Mouse (Mus musculus) heart, postnatal 25 days (tissue): Measurements from ENCODE around the gene Appl1. TPM values are rescaled to one million over a fixed set of nuclear protein-coding genes. Genes with fewer than 3 reads are reported as not detected.

Experiments used
- DNase-seq: peaks from one replicate; pipeline ENCODE4 v3.0.0; 2022; ENCODE audit warnings: low spot score
- intact Hi-C: fragments of 180-260 bp; cut with DNase I; formaldehyde crosslinking; loops from one replicate; pipeline ENCODE4 v1.15.1; 2025
- total RNA-seq, 2 experiments: library from RNA; stranded (reverse); gene quantifications; 2 replicates each; pipeline ENCODE4 v1.2.3; 2021

Gene Appl1
- total RNA-seq: 10 to 100 TPM; 18.4 to 19.4 TPM

DNA sequence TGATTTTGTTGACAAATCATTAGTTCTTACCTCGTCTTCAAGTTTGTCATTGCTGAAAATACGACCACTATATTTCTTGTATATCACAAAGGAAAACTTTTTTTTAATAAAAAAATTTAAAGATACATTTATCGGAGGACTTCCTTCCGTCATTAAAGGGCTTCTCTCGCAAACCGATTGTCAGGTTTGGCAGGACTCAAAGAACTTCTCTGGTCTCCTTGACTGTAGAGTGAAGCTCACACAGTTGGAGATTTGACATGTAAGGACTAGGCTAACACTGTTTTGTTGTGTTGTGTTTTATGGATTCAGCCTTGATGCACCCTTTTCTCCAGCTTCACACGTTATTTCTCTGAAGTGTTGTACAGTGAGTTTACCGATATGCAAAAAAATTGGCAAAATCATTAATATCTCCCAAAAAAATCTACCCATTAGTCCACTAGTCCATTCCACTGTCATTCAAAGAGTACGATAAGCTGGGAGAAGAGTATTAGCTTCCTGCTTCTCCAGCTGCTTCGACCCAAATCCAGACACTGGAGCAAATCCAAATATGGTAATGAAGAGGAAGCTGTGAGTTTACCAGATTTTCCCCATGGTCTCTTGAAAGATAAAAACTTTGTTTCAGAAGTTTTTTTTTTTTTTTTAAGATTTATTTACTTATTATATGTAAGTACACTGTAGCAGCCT, at the start of gene Appl1:
Gene Appl1 (minus strand): TSS at position 127 of the 684 bp plus-strand sequence.
- DNase-seq: no peak
- intact Hi-C loops: no loop called here

DNA sequence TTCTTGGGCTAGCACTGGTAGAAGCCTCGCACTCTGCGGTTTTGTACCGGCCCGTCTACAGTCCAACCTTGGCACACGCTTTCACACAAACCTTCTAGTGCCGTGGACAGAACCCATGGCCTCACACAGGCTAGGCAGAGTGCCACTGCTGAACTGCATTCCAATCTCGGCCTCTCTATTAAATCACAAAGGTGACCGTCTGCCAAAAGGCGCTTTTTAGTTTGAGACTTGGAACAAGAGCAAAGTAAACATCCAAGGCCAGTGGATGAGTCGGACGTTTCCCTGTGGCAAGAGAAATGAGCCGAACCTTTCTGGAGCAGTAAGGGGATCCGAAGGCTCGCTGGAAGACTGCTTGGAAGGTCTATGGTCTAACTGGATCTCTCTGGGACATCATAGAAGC, 48.8 kb upstream of the Appl1 start:
- DNase-seq: no peak

DNA sequence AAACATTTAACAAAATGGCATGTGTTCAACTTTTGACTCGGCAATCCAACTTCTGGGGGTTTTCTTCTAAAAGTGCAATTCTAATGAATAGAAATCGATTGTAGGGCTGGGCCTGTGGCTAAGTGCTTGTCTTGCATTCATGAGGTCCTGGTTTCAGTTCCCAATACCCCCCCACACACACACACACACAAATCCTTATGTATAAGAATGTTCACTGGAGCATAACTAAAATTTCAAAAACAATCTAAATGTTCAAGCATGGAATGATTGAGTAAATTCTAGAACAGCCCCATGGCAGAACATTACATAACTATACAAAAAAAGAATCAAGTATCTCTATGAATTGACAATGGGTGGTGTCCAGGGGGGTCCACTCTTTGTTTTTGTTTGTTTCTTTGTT, 46.9 kb upstream of the Appl1 start:
- intact Hi-C loops: no loop called here
- DNase-seq: no peak

More for the DNA sequence above, 48.8 kb upstream of the Appl1 start:
- intact Hi-C loops: loop anchor here (5.0 to 10.0 kb wide), 2 partner anchors 33 to 355 kb away; partner anchors contain the start of gene Pde12

DNA sequence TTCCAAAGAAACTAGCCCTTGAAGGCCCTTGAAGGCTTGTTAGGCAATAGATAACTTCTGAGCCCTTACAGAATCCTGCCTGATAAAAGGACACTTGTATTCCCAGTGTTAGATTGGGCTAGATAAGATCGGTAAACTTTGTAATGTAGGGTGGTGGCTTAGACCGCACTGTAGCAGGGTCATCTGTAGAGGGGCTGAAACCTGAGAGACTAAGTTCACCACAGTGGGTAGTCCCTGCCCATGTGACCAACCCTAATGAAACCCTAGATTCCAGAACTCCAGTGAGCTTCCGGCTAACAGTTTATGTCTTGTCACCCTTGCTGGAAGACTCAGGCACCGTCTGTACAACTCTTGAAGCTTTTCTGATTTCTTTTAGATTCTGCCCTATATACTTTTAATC, 42.6 kb upstream of the Appl1 start:
- intact Hi-C loops: no loop called here

DNA sequence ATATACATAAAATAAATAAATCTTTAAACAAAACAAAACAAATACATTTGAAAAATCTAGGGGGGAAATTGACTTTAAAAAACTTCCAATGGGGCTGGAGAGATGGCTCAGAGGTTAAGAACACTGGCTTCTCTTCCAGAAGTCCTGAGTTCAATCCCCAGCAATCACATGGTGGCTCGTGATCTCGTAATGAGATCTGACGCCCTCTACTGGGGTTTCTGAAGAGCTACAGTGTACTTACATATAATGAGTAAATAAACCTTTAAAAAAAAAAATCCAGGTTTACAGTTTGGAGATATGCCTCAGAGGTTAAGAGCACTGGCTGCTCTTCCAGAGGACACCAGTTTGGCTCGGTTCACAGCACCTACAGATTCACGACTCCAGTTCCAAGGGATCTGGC, 40.5 kb upstream of the Appl1 start:
- intact Hi-C loops: no loop called here
- no peak for DNase-seq

More for the DNA sequence above, 42.6 kb upstream of the Appl1 start:
- DNase-seq: no peak

DNA sequence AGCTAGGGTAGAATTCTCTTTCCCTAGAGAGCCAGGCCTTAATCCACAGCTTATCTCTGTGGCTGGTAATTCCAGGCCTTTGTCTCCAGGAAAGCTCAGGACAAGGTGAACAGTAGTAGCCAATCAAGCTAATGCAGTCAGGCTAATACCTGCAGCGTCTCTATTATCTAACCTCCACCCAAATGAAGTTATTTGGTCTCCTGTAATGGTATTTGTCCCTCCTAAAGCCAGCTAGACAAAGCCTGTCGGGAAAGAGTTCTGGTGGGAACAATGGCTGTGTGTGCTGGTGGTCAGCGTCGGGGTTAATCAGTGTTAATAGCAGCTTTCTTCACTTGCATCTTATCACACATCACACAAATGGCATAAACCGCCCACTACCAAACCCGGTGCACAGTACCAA, 34.9 kb upstream of the Appl1 start:
- intact Hi-C loops: no loop called here
- no peak for DNase-seq

DNA sequence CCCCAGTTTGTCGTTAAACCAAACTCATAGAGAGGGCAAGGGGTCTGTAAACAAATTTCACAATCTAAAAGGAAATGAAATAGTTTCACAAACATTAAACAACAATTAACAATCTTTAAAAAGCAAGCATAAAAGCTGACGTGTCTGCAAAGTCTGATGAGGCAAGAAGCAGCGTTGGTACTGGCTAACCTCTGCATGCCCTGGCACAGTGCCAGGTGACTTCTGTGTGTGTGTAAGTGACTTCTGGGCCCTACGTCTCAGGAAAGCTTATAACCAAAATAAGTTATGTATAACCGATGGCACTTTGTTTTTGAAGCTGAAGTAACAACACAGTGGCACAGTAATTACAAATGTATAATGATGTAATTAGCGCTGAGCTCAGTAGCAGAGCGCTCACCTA, 33.9 kb upstream of the Appl1 start:
- DNase-seq: no peak

DNA sequence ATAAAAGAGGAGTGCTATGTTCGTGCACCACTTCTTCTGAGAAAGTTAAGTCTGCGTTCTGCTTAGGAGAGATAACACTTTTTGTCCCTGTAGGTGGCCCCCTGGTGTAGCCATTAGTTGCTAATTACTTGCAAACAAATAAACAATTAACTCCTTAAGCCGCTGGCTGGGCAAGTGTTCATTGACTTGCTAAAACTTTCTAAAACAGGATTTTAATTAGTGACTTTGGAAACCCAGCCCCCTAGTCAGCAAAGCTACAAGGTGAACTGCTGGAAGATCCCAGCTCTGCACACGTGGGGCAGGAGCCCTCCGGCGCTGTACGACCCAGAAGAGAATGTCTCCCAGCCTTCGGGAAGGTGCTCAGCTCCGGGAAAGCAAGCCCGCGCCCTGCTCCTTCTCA, 29.4 kb upstream of the Appl1 start:
- no peak for DNase-seq
- intact Hi-C loops: no loop called here

More for the DNA sequence above, 33.9 kb upstream of the Appl1 start:
- intact Hi-C loops: no loop called here

DNA sequence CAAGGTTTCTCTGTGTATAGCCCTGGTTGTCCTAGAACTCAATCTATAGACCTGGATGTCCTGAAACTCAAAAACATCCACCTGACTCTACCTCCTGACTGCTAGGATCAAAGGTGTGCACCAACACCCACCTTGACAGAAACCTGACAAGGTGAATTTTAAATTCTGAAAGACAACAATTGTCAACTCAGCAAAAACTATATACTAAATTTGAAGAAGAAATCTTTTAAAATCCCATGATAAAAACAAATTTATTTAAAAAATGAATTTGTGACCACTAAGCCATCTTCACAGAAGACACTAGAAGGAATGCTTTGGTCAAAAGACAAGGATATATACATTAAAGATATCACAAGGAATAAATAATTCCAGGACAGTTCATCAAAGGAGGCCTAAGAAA, 25.2 kb upstream of the Appl1 start:
- intact Hi-C loops: no loop called here
- no peak for DNase-seq

DNA sequence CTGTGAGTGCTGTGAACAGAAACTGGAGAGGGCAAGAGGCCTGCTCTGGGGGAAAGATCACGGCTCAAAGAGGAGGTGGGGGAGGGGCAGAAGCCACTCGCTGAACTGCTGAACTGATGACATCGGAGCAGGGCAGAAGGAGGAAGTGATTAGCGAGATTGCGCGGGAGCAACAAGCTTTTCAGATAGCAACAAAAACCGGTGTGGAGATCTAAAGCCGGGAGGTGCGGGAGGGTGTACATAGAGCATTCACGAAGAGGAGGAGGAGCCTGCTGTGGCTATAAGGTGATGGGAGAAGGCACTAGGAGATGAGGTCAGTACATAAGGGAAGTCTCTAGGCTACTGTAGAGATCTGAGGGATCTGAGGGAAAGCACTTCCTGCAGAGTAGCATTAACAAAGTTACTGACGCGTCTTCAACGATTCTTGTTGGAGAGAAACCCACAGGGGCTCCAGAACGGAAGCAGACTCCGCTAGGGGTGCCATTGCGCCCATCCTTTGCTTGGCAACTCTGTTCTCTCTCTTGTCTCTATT, 23.2 kb upstream of the Appl1 start, which contains the start of gene Hesx1:
Gene Hesx1 (plus strand): TSS at position 206 of the 531 bp plus-strand sequence.
- intact Hi-C loops: loop anchor here (5.0 kb wide), 1 partner anchor 38 kb away; no protein-coding TSS in a partner anchor
- no peak for DNase-seq

DNA sequence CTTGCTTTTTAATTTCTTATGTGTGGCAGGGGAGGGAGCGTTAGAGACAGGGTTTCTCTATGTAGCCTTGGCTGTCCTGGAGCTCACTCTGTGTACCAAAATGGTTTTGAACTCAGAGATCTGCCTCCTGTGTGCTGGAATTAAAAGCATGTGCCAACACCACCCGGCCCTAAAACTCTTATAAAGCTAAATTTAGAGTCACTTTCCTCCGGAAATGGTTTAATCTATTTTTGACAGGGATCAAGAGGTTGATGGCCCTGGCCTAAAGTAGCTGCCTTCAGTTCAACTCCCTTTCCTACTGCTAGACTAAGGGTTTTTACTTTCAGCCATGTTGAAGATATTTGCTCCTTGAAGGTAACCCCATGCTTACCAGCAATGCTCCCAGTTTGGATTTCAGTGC, 22.4 kb upstream of the Appl1 start:
- intact Hi-C loops: loop anchor here (5.0 kb wide), 1 partner anchor 39 kb away; no protein-coding TSS in a partner anchor
- no peak for DNase-seq

DNA sequence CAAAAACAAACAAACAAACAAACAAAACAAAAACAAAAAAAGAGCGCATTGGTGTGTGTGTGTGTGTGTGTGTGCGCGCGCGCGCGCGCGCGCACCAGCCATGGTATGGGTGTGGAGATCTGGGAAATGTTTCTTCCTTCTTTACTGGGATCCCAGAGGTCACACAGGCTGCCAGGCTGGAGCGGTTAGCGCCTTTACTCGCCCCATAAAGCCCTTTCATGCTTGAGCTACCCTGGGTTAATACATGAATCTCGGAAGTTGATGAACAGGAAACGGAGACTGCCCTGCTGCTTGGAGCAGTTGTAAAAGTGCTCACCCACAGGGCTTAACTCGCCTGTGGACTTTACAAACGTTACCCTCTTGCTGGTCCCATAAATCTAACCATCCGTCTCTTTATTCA, 20.6 kb upstream of the Appl1 start:
- no peak for DNase-seq
- intact Hi-C loops: loop anchor here (5.0 kb wide), 1 partner anchor 41 kb away; no protein-coding TSS in a partner anchor

DNA sequence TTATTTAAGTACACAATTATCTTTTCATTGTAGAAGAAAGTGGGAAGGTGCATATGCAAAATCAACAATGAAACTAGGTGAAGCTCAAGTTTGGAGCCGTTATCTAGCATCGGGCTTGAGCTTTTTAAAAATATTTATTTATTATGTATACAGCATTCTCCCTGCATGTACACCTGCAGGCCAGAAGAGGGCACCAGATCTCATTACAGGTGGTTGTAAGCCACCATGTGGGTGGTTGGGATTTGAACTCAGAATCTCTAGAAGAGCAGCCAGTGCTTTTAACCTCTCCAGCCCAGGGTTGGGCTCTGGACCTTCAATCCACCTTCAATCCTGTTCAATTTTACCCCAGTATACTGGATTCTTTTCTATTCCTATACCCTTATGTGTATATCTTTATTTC, 17.7 kb upstream of the Appl1 start:
- intact Hi-C loops: loop anchor here (5.0 kb wide), 1 partner anchor 34 kb away; no protein-coding TSS in a partner anchor
- DNase-seq: no peak

DNA sequence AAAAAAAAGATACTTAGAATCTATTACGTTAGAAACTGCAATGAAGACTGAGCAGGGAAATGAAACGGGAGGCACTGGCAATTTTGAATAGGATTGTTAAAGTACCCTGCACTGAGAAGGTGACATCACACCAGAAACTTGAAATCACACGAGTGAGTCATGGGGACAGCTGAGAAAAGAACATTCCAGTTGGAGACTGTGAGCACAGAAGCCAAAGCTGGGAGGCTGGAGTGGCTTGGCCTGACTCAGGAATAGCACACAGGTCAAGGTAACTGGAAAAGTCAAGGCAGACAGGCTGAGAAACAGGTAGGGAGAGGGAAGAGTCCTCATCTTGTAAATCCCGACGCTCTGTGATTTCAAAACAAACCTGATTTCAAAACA, 11.1 kb upstream of the Appl1 start:
- no peak for DNase-seq
- intact Hi-C loops: no loop called here

DNA sequence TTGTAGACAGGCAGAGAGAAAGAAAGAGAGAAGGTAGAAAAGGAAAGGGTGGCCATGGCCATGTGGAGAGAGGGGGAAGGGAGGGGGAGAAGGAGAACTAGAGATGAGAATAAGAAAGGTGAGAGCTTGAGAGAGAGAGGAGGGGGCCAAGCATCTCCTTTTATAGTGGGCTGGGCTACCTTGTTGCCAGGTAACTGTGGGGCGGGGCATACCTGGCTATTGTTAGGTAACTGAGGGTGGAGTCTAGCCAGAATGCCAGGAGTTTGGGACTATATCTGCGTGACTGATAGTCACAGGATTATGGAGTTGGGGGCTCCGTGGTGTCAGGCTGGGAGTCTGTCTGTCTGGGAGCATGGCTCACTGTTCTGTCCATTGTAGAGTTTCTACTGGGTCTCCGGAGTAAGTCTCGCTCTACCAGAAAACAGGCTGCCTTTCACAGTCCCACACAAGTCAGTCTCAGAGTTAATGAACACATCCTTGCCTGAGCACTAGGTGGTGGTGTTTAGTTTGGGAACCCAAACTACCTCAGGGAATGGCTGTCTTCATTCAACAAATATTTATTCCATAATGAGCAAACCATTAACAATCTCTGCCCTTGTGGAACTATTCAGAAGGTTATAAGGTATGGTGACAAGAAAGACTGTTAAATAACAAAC, 10.6 kb upstream of the Appl1 start:
- DNase-seq: no peak
- intact Hi-C loops: no loop called here

DNA sequence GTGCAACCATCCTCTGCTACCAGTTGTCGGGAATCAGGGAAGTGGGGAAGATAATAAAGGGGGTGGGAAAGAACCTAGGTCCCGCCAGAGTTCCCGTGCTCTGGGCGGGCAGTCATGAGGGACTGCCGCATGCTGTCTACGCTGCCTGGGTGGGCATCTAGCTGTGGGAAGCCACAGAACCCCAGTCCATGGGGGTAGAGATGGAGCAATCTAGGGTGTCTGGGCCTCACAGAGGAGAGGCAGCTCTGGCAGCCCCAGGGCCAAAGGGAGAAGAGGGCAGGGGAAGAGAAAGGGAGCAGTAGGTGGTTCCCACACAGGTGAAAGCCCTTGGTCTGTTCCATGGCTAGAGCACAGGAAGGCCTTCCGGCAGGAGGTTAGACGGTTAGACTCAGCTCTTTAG, 10.0 kb upstream of the Appl1 start:
- intact Hi-C loops: no loop called here

DNA sequence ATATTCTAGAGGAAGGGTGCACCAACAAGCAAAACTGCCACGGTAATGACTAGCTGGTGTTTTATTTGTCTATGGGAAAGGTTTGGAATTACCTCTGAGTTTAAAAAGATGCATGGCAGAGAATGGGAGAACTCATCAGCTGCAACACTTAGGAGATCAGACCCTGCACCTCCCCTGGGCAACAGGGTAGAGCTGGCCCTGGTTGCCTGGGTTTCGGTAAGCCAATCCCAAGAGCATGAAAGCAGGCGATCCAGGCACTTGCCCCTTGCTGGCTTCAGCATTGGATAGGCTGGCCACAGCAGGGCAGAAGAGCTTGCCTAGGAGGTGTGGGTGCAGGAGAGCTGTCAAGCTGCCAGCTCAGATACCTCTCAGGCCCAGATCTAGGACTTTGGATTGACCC, 8.8 kb upstream of the Appl1 start:
- DNase-seq: no peak
- intact Hi-C loops: no loop called here

More for the DNA sequence above, 10.0 kb upstream of the Appl1 start:
- no peak for DNase-seq

DNA sequence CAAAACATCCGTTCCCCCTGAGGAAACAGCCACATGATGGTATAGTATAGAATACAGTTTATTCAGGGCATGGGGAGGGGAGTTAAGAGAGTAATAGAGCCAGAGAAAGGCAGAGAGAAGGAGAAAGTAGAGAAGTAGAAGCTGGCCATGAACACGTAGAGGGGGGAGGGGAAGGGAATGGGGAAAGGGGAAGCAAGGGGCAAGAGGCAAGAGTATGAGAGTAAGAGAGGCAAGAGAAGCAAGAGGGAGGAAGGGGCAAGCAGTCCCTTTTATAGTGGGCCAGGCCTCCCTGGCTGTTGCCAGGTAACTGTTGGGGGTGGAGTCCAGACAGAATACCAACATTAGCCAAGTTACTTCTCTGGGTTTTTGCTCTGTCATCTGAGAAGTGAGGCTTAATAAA, 6.5 kb upstream of the Appl1 start:
- DNase-seq: no peak
- intact Hi-C loops: no loop called here

DNA sequence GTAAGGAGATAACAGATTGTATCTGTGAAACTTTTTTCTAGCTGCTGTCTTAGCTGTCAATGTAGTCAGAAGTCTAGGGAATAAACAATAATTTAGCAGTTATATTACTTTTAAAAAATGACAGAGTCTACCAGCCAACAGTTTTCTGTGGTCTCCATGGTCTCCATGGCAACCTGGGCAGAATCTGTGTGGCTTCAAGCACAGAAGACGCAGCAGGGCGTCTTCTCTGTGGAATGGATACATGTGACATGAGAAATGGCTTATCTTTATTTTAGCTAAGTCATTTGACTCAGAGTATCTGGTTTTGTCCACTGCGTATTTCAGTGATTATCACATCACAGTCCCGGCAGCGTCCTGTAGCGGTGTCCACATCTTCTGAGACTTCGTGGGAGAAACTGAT, 5.2 kb upstream of the Appl1 start:
- intact Hi-C loops: no loop called here

DNA sequence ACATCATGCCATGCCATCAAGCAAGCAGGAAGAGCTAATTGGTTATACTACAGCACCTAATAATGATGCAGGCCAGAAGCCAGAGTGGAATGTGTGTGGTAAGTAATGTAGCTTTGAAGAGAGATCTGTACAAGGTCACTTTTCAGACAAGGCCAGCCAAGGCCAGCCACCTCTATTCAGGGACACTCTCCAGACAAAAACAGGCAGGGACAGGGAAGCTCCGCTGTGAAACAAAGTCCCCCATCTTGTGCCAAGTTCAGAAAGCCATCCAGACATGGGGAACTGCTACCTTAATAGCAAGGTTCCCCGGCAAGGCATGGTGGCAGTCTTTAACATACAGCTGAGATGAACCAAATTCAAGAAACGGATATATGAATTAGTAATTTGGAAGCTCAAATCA, 4.5 kb upstream of the Appl1 start:
- no peak for DNase-seq
- intact Hi-C loops: no loop called here

More for the DNA sequence above, 5.2 kb upstream of the Appl1 start:
- DNase-seq: no peak

DNA sequence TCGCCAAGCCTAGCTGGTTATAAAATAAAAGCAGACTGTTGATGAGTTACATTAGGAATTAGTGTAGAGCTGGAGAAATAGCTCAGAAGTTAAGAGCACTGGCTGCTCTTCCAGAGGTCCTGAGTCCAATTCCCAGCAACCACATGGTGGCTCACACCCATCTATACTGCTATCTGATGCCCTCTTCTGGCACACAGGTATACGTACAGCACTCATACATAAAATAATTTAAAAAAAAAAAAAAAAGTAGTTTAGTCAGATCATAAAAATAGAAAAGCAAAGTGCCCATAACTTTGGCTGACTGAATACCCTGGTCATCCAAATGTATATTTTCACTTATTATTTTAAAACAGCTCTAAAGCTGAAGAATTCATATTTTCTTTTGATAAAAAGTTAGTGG, 2.1 kb upstream of the Appl1 start:
- intact Hi-C loops: no loop called here
- DNase-seq: no peak
